ENCODE assay signal across 8 mouse cellular contexts in the genomic region with DNA sequence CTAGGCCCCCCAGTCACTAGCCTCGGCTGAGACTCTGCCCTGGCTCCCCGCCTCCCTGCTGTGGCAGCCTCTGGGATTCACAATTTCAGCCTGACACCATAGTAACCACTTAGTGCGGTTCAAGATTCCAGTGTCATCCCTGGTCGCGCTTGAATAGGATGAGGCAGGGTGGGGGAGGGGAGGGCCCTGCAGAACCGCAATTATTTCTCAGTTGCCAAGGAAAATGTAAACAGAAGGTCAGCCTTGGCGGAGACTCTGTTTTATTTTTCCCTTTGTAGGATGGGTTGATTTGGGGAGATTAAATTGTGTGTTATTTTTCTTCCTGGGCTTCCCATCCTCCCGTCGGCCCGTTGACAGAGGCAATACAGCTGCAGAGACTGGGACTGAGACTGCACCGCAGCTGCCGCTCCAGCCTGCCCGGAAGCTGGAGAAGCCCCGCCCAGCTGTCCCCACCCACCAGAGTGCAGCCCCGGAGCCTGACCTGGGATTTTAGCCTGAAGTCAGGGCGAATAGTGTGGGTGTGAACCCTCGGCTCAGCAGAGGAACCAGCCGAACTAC.
DNase-seq lines count a peak whose midpoint lies in the region; ATAC-seq and TF ChIP-seq lines count a peak whose summit lies in the region.

No protein-coding gene starts in this region.

- peak overlapping the region; percentile 65 for H3K27ac ChIP-seq in lung, embryonic 14.5 days (ENCODE audit: low read depth)

- H3K9me3 ChIP-seq in lung, embryonic 14.5 days (ENCODE audit: low read depth, low read length), result no peaks in the 10 kb centered on the region

- WGBS in lung, embryonic 14.5 days, result under 1% methylated on average over 18 of the region's 18 CpGs

- ATAC-seq in lung, embryonic 14.5 days (ENCODE audit: insufficient read depth), result peak; percentile 93

- peak overlapping the region; percentile 55 for H3K4me2 ChIP-seq in lung, embryonic 14.5 days

- no peaks in the 10 kb centered on the region for H3K27me3 ChIP-seq in lung, embryonic 14.5 days (ENCODE audit: insufficient read depth, low read length)

- 0 out of 2 replicates have a peak overlapping the region, but pooled peaks have one; percentile 3 for H3K9ac ChIP-seq in lung, embryonic 14.5 days

- peaks cover 15% of the 10 kb centered on the region for H3K4me1 ChIP-seq in lung, embryonic 14.5 days (ENCODE audit: insufficient read depth)

- no peak for TF ChIP-seq CTCF in lung, embryonic 14.5 days (IDR thresholded peaks at IDR 0.05; ENCODE audit: low read depth)

- DNase-seq in Muller cell, postnatal 12 days (ENCODE audit: inconsistent ontology term), result peak; percentile 90
- peak; percentile 83 for DNase-seq in embryo, embryonic 10 days (ENCODE audit: low spot score)
- peak; percentile 75 to 77 for DNase-seq in heart, adult 18-20 months
- DNase-seq in kidney, adult 11 months, result peak; percentile 22
- DNase-seq in lung, embryonic 14.5 days, result peak; percentile 94
- peak; percentile 74 for DNase-seq in retina, embryonic 14.5 days (ENCODE audit: low spot score)
- no peak for DNase-seq in frontal cortex, postnatal 14 days (ENCODE audit: low spot score in 2 of 2)
- no peak for DNase-seq in cerebellum, adult 11 months

- H3K4me3 ChIP-seq in lung, embryonic 14.5 days (ENCODE audit: low read depth, low read length), result peak overlapping the region; percentile 15; the same call in 1 of the 2 replicates

- no peaks in the 10 kb centered on the region for H3K36me3 ChIP-seq in lung, embryonic 14.5 days (ENCODE audit: insufficient read depth)

Comparison
In these comparisons a context has a peak if more than half of its experiments do, and no peak if none do; other contexts are left out.
1. DNase-seq: peak in Muller cell, postnatal 12 days (single experiment), embryo, embryonic 10 days (single experiment), heart, adult 18-20 months (2 of 2), kidney, adult 11 months (single experiment), lung, embryonic 14.5 days (single experiment) and retina, embryonic 14.5 days (single experiment); none in frontal cortex, postnatal 14 days (0 of 2) and cerebellum, adult 11 months (single experiment).